Mouse (Mus musculus) cortical plate, adult 2 months (tissue): ENCODE data around the gene Nsun7.

ENCODE experiments used
- CTCF ChIP-seq: fragments of 200-500 bp; IDR thresholded peaks from 2 replicates; pipeline ENCODE4 v1.5.1; 2011; ENCODE audit warnings: mild to moderate bottlenecking, control low read depth, low read length; ENCODE audit not compliant: insufficient read depth; ENCODE audit errors: extremely low read depth
- POLR2A ChIP-seq: fragments of 200-500 bp; IDR thresholded peaks from 2 replicates; pipeline ENCODE4 v1.6.1; 2011; ENCODE audit warnings: mild to moderate bottlenecking, low read length, control low read depth; ENCODE audit not compliant: insufficient read depth; ENCODE audit errors: extremely low read depth

DNA sequence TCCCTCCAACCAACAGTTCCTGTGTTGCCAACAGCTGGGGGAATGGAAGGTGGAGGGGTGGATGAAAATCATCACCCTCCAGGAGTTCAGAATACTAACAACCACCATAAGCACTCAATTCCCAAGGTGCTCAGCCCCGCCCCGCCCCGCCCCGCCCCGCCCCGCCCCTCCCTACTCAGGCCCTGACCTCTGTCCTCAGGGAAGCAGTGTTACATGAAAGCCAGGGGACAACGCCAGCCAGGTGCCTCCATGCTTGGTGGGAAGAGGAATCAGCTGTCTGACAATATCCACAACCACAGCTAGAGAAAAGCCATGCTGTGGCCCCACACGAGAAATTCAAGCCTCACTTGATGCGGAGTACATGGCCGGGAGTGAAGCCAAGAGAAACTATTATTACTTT is 82.2 kb downstream of the Nsun7 start:
- TF ChIP-seq CTCF (no peak), POLR2A (no peak)
